Mouse (Mus musculus): Measurements from ENCODE around the gene Ing5. TPM values are rescaled to one million over a fixed set of nuclear protein-coding genes. Genes with fewer than 3 reads are reported as not detected.

Ing5 gene
- polyA plus RNA-seq, 1 experiment: 11.0 TPM

DNA sequence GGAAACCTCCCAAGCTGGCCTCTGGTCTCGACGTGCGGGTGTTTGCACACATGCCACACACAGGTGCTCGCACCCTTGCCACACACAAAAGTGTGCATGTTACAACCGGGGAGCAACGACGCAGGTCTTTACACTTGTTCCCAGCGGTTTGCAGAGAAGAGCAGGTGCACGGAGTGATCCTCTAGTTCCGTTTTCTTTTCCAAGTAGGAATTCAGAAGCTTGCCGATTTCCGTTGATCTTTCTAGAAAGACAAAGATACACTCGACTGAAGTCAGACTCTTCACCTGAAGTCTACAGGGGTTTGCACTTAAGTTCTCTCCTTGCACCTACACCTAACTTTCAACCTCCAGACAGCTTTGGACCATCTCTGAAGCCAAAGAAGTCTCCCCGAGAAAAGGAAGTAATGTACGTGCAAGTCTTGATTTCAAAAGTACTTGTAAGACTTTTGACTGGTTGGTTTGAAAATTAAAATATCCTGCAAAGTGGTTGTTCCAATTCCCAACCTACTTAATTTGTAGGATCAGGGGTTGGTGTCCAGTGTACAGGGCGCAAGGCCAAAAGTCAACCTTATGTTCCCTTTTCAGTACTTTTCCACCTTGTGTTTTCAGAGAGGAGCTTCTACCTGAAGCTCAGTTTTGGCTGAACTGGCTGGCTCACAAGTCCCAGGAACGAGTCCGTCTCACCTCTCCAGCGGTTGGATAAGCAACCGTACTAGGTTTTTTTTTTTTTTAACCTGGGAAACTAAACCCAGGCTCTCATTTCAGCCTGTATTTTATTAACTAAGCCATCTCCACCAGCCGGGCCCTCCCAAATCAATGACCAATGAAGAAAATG lies 2.9 kb upstream of the Ing5 start:
- DNase-seq: no peak
- Histone ChIP-seq H3K27me3 (ENCODE audit: control insufficient read depth, insufficient read depth, low read length) (no peaks in the 10 kb centered on the region), H3K4me1 (replicated peaks; ENCODE audit: control insufficient read depth, insufficient read depth, low read length) (peaks cover 20% of the 10 kb centered on the region), H3K27ac (ENCODE audit: control insufficient read depth, insufficient read depth, low read length) (peak overlapping the region; percentile 20; the same call in 1 of the 2 replicates), H3K4me3 (ENCODE audit: control insufficient read depth, insufficient read depth, low read length) (peak overlapping the region; percentile 95), H3K36me3 (ENCODE audit: control insufficient read depth, insufficient read depth, low read length) (no peaks in the 10 kb centered on the region)
- 65% methylated on average over 21 of the region's 21 CpGs for WGBS
- TF ChIP-seq CTCF (IDR thresholded peaks at IDR 0.05; ENCODE audit: borderline replicate concordance, control insufficient read depth, extremely low read depth, insufficient read depth, low read length, poor library complexity) (no peak), POLR2A (IDR thresholded peaks at IDR 0.05; ENCODE audit: control insufficient read depth, extremely low read depth, insufficient read depth, low read length, poor library complexity) (no peak)

DNA sequence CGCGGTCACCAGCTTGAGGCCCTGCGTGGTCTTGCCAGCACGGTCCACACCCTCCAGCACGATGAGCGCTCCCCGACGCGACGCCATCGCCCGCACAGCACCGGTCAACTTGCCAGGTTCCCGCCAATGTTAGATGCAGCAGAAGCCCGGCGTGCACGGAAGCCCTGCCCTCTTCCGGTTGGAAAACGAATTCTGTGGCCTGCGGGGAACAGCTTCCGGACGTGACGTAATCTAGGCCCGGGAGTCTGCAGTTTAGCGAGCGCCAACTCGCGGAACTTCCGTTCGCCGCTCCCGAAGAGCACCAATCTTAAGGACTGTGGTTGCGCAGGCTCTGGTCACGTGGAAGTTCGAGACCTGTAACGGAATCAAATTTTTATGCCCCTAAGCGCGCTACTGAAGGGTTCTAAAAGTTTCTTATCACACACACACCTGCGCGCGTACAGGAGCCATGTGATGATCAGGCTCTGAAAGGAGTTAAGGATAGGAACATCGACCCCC lies 2.0 kb upstream of the Ing5 start, which contains the start of gene Dtymk:
Dtymk (minus strand) TSS at position 194 of the 498 bp plus-strand sequence.
- TF ChIP-seq CTCF (IDR thresholded peaks at IDR 0.05; ENCODE audit: borderline replicate concordance, control insufficient read depth, extremely low read depth, insufficient read depth, low read length, poor library complexity) (peak; percentile 29; the same call in 1 of the 2 replicates), POLR2A (IDR thresholded peaks at IDR 0.05; ENCODE audit: control insufficient read depth, extremely low read depth, insufficient read depth, low read length, poor library complexity) (peak; percentile 50)
- Histone ChIP-seq H3K27me3 (ENCODE audit: control insufficient read depth, insufficient read depth, low read length) (no peaks in the 10 kb centered on the region), H3K4me1 (replicated peaks; ENCODE audit: control insufficient read depth, insufficient read depth, low read length) (peaks cover 20% of the 10 kb centered on the region), H3K27ac (ENCODE audit: control insufficient read depth, insufficient read depth, low read length) (peak within 1 kb of the TSS; percentile 91), H3K36me3 (ENCODE audit: control insufficient read depth, insufficient read depth, low read length) (peaks cover 6% of the 10 kb centered on the region; the same call in 1 of the 2 replicates), H3K4me3 (ENCODE audit: control insufficient read depth, insufficient read depth, low read length) (peak within 1 kb of the TSS; percentile 95)
- 0% methylated on average over 42 of the region's 42 CpGs for WGBS
- peak; percentile 93 for DNase-seq

DNA sequence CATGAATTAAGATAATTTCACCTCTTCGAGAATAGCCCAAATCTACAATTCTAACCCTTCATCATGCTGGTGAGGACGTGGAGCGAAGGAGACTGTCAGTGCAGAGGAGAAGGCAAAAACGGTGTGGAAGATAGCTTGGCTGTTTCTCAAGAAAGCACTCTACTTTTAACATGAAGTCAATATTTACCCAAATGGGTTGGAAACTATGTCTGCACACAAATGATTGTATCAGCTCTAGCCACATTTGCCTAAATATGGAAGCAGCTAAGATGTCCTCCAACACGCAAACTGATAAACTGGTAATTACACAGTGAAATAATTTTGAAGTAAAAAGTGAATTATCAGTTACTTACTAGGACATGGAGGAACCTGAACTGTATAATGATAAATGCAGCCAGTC lies 994 bp upstream of the Ing5 start:
- peaks cover 20% of the 10 kb centered on the region for H3K4me1 ChIP-seq (replicated peaks; ENCODE audit: control insufficient read depth, insufficient read depth, low read length)
- H3K4me3 ChIP-seq (ENCODE audit: control insufficient read depth, insufficient read depth, low read length): no peak overlapping the region
- WGBS: 86% methylated on average over 5 of the region's 5 CpGs
- H3K27me3 ChIP-seq (ENCODE audit: control insufficient read depth, insufficient read depth, low read length): no peaks in the 10 kb centered on the region
- DNase-seq: no peak
- H3K36me3 ChIP-seq (ENCODE audit: control insufficient read depth, insufficient read depth, low read length): peaks cover 6% of the 10 kb centered on the region; the same call in 1 of the 2 replicates
- no peak for TF ChIP-seq POLR2A (IDR thresholded peaks at IDR 0.05; ENCODE audit: control insufficient read depth, extremely low read depth, insufficient read depth, low read length, poor library complexity)
- no peak for TF ChIP-seq CTCF (IDR thresholded peaks at IDR 0.05; ENCODE audit: borderline replicate concordance, control insufficient read depth, extremely low read depth, insufficient read depth, low read length, poor library complexity)
- H3K27ac ChIP-seq (ENCODE audit: control insufficient read depth, insufficient read depth, low read length): no peak overlapping the region; the same call in 1 of the 2 replicates

DNA sequence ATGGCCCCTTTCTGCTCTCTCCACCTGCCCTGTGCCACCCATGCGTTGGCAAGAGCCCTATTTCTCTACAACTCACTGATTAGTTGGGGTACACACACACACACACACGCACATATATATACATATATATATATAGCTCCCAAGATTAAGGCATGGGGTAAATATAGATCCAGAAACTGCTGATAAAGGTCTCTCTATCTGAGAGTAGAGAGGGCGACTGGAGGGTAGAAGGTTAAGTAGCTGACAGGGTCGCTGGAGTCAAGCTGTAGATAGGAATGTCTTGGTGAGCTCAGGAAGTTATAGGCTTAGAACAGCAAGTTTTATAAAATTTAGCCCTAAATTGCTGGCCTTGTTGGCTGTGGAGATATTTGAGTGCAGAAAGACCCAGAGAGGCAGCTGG lies 1.1 kb downstream of the Ing5 start:
- no peak for DNase-seq
- no peak overlapping the region for H3K27ac ChIP-seq (ENCODE audit: control insufficient read depth, insufficient read depth, low read length)
- WGBS: 87% methylated on average over 4 of the region's 4 CpGs
- no peaks in the 10 kb centered on the region for H3K27me3 ChIP-seq (ENCODE audit: control insufficient read depth, insufficient read depth, low read length)
- peaks cover 10% of the 10 kb centered on the region for H3K36me3 ChIP-seq (ENCODE audit: control insufficient read depth, insufficient read depth, low read length)
- no peak overlapping the region for H3K4me3 ChIP-seq (ENCODE audit: control insufficient read depth, insufficient read depth, low read length)
- peaks cover 20% of the 10 kb centered on the region for H3K4me1 ChIP-seq (replicated peaks; ENCODE audit: control insufficient read depth, insufficient read depth, low read length)
- no peak for TF ChIP-seq CTCF (IDR thresholded peaks at IDR 0.05; ENCODE audit: borderline replicate concordance, control insufficient read depth, extremely low read depth, insufficient read depth, low read length, poor library complexity)
- no peak for TF ChIP-seq POLR2A (IDR thresholded peaks at IDR 0.05; ENCODE audit: control insufficient read depth, extremely low read depth, insufficient read depth, low read length, poor library complexity)

DNA sequence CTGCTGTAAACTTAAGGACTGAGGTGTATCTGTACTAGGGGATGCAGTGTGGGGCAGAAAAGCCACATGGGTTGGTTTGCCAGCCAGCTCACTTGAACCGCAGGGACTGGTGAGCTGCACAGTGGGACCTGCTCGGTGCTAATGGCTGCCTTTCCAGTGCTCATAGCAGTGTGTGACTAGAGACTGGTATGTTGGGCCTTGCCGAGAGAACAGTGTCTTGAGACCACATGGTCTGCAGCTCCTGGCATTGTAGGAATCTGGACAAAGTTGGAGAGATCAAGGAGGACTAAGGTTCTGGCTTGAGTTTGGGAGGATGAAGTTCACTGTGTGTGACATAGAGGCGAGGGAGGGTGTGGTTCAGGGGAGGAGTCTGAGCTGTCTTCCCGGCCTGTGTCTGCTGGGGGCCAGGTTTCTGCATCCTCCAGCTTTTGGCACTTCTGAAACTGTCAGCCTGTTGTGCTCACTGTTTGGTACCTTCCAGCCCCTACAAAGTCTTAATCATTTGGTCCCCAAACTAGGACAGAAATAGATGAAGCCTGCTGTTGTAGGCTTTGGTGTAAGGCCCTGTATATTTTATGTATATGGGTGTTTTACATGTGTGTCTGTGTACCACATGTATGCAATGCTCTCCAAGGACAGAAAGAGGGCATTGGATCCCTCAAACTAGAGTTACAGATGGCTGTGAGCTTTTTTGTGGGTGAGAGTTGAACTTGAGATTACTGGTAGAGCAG lies 1.6 kb downstream of the Ing5 start:
- no peak for TF ChIP-seq POLR2A (IDR thresholded peaks at IDR 0.05; ENCODE audit: control insufficient read depth, extremely low read depth, insufficient read depth, low read length, poor library complexity)
- no peak for TF ChIP-seq CTCF (IDR thresholded peaks at IDR 0.05; ENCODE audit: borderline replicate concordance, control insufficient read depth, extremely low read depth, insufficient read depth, low read length, poor library complexity)
- DNase-seq: peak; percentile 5
- H3K4me1 ChIP-seq (replicated peaks; ENCODE audit: control insufficient read depth, insufficient read depth, low read length): peaks cover 20% of the 10 kb centered on the region
- H3K4me3 ChIP-seq (ENCODE audit: control insufficient read depth, insufficient read depth, low read length): no peak overlapping the region
- no peak overlapping the region for H3K27ac ChIP-seq (ENCODE audit: control insufficient read depth, insufficient read depth, low read length)
- 52% methylated on average over 5 of the region's 5 CpGs for WGBS
- H3K27me3 ChIP-seq (ENCODE audit: control insufficient read depth, insufficient read depth, low read length): no peaks in the 10 kb centered on the region
- peaks cover 11% of the 10 kb centered on the region for H3K36me3 ChIP-seq (ENCODE audit: control insufficient read depth, insufficient read depth, low read length)

DNA sequence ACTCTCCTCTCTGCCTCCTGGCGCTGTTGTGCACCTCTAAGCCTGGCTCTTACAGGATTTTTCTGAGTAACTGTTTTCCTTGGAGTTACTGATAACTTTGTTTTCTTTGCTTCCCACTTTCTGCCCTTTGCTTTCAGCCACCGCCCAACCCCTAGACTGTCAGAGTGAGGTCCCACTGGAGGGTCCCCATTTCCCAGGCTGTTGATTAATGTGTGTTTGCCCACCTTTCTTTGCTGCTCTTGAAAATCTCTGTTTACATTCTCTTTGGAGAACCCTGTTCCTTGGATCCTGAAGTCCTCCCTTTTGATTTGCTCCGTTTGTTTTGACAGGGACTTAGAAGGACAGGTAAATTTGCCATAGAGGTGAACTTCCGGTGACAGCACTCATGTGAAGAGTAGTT lies 5.1 kb downstream of the Ing5 start:
- no peaks in the 10 kb centered on the region for H3K27me3 ChIP-seq (ENCODE audit: control insufficient read depth, insufficient read depth, low read length)
- WGBS: 93% methylated on average over 4 of the region's 4 CpGs
- peaks cover 9% of the 10 kb centered on the region for H3K4me1 ChIP-seq (replicated peaks; ENCODE audit: control insufficient read depth, insufficient read depth, low read length)
- TF ChIP-seq CTCF (IDR thresholded peaks at IDR 0.05; ENCODE audit: borderline replicate concordance, control insufficient read depth, extremely low read depth, insufficient read depth, low read length, poor library complexity) (no peak), POLR2A (IDR thresholded peaks at IDR 0.05; ENCODE audit: control insufficient read depth, extremely low read depth, insufficient read depth, low read length, poor library complexity) (no peak)
- peaks cover 36% of the 10 kb centered on the region for H3K36me3 ChIP-seq (ENCODE audit: control insufficient read depth, insufficient read depth, low read length)
- H3K27ac ChIP-seq (ENCODE audit: control insufficient read depth, insufficient read depth, low read length): no peak overlapping the region
- H3K4me3 ChIP-seq (ENCODE audit: control insufficient read depth, insufficient read depth, low read length): no peak overlapping the region
- DNase-seq: no peak

Data from thymus, adult 2 months (tissue).